Mouse (Mus musculus): ENCODE results near the gene Slfnl1. TPM values are rescaled to one million over a fixed set of nuclear protein-coding genes. Genes with fewer than 3 reads are reported as not detected.

Gene Slfnl1
- polyA plus RNA-seq, 1 experiment from 2014 or later, result 0.11 TPM

GRCm38 (mm10) chr4:120517335-120517734, 14.7 kb upstream of the Slfnl1 start:
- Histone ChIP-seq H3K9me3 (ENCODE audit: low read depth, low read length) (no peaks in the 10 kb centered on the region), H3K4me1 (ENCODE audit: insufficient read depth) (no peaks in the 10 kb centered on the region), H3K27ac (ENCODE audit: low read depth) (no peak overlapping the region), H3K27me3 (ENCODE audit: insufficient read depth, low read length) (no peaks in the 10 kb centered on the region), H3K4me2 (no peak overlapping the region), H3K9ac (no peak overlapping the region), H3K4me3 (ENCODE audit: low read depth, low read length) (no peak overlapping the region), H3K36me3 (ENCODE audit: insufficient read depth) (peaks cover 56% of the 10 kb centered on the region)
- ATAC-seq (ENCODE audit: insufficient read depth) (no peak; the same call in 1 of the 2 replicates), DNase-seq (peak; percentile 17)
- WGBS, result 76% methylated on average over 4 of the region's 4 CpGs
- no peak for TF ChIP-seq CTCF (IDR thresholded peaks at IDR 0.05; ENCODE audit: low read depth)

GRCm38 (mm10) chr4:120521761-120522160, 10.3 kb upstream of the Slfnl1 start:
- Histone ChIP-seq H3K4me1 (ENCODE audit: insufficient read depth) (no peaks in the 10 kb centered on the region), H3K36me3 (ENCODE audit: insufficient read depth) (peaks cover 67% of the 10 kb centered on the region), H3K9me3 (ENCODE audit: low read depth, low read length) (no peaks in the 10 kb centered on the region), H3K9ac (no peak overlapping the region), H3K4me2 (no peak overlapping the region), H3K27me3 (ENCODE audit: insufficient read depth, low read length) (no peaks in the 10 kb centered on the region), H3K4me3 (ENCODE audit: low read depth, low read length) (no peak overlapping the region), H3K27ac (ENCODE audit: low read depth) (no peak overlapping the region)
- no peak for TF ChIP-seq CTCF (IDR thresholded peaks at IDR 0.05; ENCODE audit: low read depth)
- DNase-seq, result no peak
- WGBS, result 84% methylated on average over 5 of the region's 5 CpGs
- ATAC-seq (ENCODE audit: insufficient read depth), result no peak

- Histone ChIP-seq H3K4me1 (ENCODE audit: insufficient read depth) (no peaks in the 10 kb centered on the region), H3K36me3 (ENCODE audit: insufficient read depth) (peaks cover 61% of the 10 kb centered on the region), H3K9ac (no peak overlapping the region), H3K27me3 (ENCODE audit: insufficient read depth, low read length) (no peaks in the 10 kb centered on the region), H3K27ac (ENCODE audit: low read depth) (no peak overlapping the region), H3K4me2 (no peak overlapping the region), H3K9me3 (ENCODE audit: low read depth, low read length) (no peaks in the 10 kb centered on the region), H3K4me3 (ENCODE audit: low read depth, low read length) (no peak overlapping the region)
- DNase-seq, result no peak
- no peak for ATAC-seq (ENCODE audit: insufficient read depth)
- 90% methylated on average over 4 of the region's 4 CpGs for WGBS
- no peak for TF ChIP-seq CTCF (IDR thresholded peaks at IDR 0.05; ENCODE audit: low read depth)
Observed at GRCm38 (mm10) chr4:120522351-120522750, 9.7 kb upstream of the Slfnl1 start.

GRCm38 (mm10) chr4:120523092-120523491, 8.9 kb upstream of the Slfnl1 start:
- H3K4me1 ChIP-seq (ENCODE audit: insufficient read depth), result no peaks in the 10 kb centered on the region
- no peak overlapping the region for H3K9ac ChIP-seq
- H3K4me3 ChIP-seq (ENCODE audit: low read depth, low read length), result no peak overlapping the region
- no peak overlapping the region for H3K4me2 ChIP-seq
- peaks cover 61% of the 10 kb centered on the region for H3K36me3 ChIP-seq (ENCODE audit: insufficient read depth)
- H3K27me3 ChIP-seq (ENCODE audit: insufficient read depth, low read length), result no peaks in the 10 kb centered on the region
- no peak for DNase-seq
- TF ChIP-seq CTCF (IDR thresholded peaks at IDR 0.05; ENCODE audit: low read depth), result no peak
- no peak for ATAC-seq (ENCODE audit: insufficient read depth)
- 91% methylated on average over 3 of the region's 3 CpGs for WGBS
- H3K9me3 ChIP-seq (ENCODE audit: low read depth, low read length), result no peaks in the 10 kb centered on the region
- no peak overlapping the region for H3K27ac ChIP-seq (ENCODE audit: low read depth)

GRCm38 (mm10) chr4:120528171-120528570, 3.9 kb upstream of the Slfnl1 start:
- Histone ChIP-seq H3K4me3 (ENCODE audit: low read depth, low read length) (no peak overlapping the region), H3K9ac (no peak overlapping the region), H3K36me3 (ENCODE audit: insufficient read depth) (peaks cover 70% of the 10 kb centered on the region), H3K9me3 (ENCODE audit: low read depth, low read length) (no peaks in the 10 kb centered on the region), H3K27me3 (ENCODE audit: insufficient read depth, low read length) (no peaks in the 10 kb centered on the region), H3K4me2 (no peak overlapping the region), H3K4me1 (ENCODE audit: insufficient read depth) (no peaks in the 10 kb centered on the region), H3K27ac (ENCODE audit: low read depth) (no peak overlapping the region)
- ATAC-seq (ENCODE audit: insufficient read depth) (no peak), DNase-seq (no peak)
- TF ChIP-seq CTCF (IDR thresholded peaks at IDR 0.05; ENCODE audit: low read depth), result no peak
- WGBS, result 83% methylated on average over 9 of the region's 9 CpGs

GRCm38 (mm10) chr4:120538664-120539063, 6.6 kb downstream of the Slfnl1 start:
- Histone ChIP-seq H3K4me1 (ENCODE audit: insufficient read depth) (no peaks in the 10 kb centered on the region), H3K9me3 (ENCODE audit: low read depth, low read length) (no peaks in the 10 kb centered on the region), H3K4me2 (no peak overlapping the region), H3K27ac (ENCODE audit: low read depth) (no peak overlapping the region), H3K9ac (no peak overlapping the region), H3K4me3 (ENCODE audit: low read depth, low read length) (no peak overlapping the region), H3K36me3 (ENCODE audit: insufficient read depth) (peaks cover 54% of the 10 kb centered on the region), H3K27me3 (ENCODE audit: insufficient read depth, low read length) (no peaks in the 10 kb centered on the region)
- ATAC-seq (ENCODE audit: insufficient read depth) (no peak), DNase-seq (no peak)
- 93% methylated on average over 10 of the region's 10 CpGs for WGBS
- TF ChIP-seq CTCF (IDR thresholded peaks at IDR 0.05; ENCODE audit: low read depth), result no peak

- WGBS, result 90% methylated on average over 1 of the region's 1 CpGs
Observed at GRCm38 (mm10) chr4:120544896-120545295, 12.9 kb downstream of the Slfnl1 start.

GRCm38 (mm10) chr4:120556592-120556991, 24.6 kb downstream of the Slfnl1 start:
- WGBS, result 78% methylated on average over 6 of the region's 6 CpGs
- H3K36me3 ChIP-seq (ENCODE audit: insufficient read depth), result peaks cover 96% of the 10 kb centered on the region
- H3K27ac ChIP-seq (ENCODE audit: low read depth), result no peak overlapping the region

More at GRCm38 (mm10) chr4:120544896-120545295, 12.9 kb downstream of the Slfnl1 start:
- H3K4me1 ChIP-seq (ENCODE audit: insufficient read depth), result no peaks in the 10 kb centered on the region
- no peak overlapping the region for H3K27ac ChIP-seq (ENCODE audit: low read depth)
- no peak overlapping the region for H3K9ac ChIP-seq
- peaks cover 97% of the 10 kb centered on the region for H3K36me3 ChIP-seq (ENCODE audit: insufficient read depth)
- no peak for TF ChIP-seq CTCF (IDR thresholded peaks at IDR 0.05; ENCODE audit: low read depth)
- H3K4me3 ChIP-seq (ENCODE audit: low read depth, low read length), result no peak overlapping the region
- H3K27me3 ChIP-seq (ENCODE audit: insufficient read depth, low read length), result no peaks in the 10 kb centered on the region
- DNase-seq (no peak), ATAC-seq (ENCODE audit: insufficient read depth) (no peak)
- no peak overlapping the region for H3K4me2 ChIP-seq
- H3K9me3 ChIP-seq (ENCODE audit: low read depth, low read length), result no peaks in the 10 kb centered on the region

More at GRCm38 (mm10) chr4:120556592-120556991, 24.6 kb downstream of the Slfnl1 start:
- no peak overlapping the region for H3K4me3 ChIP-seq (ENCODE audit: low read depth, low read length)
- no peak overlapping the region for H3K4me2 ChIP-seq
- no peaks in the 10 kb centered on the region for H3K4me1 ChIP-seq (ENCODE audit: insufficient read depth)
- H3K9ac ChIP-seq, result no peak overlapping the region
- TF ChIP-seq CTCF (IDR thresholded peaks at IDR 0.05; ENCODE audit: low read depth), result no peak
- no peaks in the 10 kb centered on the region for H3K9me3 ChIP-seq (ENCODE audit: low read depth, low read length)
- ATAC-seq (ENCODE audit: insufficient read depth) (no peak), DNase-seq (no peak)
- H3K27me3 ChIP-seq (ENCODE audit: insufficient read depth, low read length), result no peaks in the 10 kb centered on the region

All from lung, embryonic 14.5 days (tissue).